Mouse (Mus musculus): ENCODE measurements around the gene Gm20431.

DNA sequence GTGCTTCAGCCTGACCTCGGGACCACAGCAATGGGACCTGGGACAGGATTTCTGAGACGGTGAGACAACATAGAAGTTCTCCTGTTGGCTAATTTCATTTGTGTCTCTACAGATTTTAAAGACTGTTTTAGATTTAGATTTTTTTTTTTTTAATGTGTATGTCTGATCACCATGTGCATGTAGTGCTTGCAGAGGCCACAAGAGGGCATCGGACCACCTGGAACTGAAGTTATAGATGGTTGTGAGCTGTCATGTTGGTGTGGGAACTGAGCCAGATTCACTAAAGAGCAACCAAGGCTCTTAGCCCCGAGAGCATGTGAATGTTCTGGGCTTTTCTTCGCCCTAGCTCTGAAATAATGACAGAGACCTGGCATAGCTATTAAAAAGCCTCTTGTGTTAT lies 19.4 kb upstream of the Gm20431 start:
- TF ChIP-seq POLR2A (IDR thresholded peaks at IDR 0.05; ENCODE audit: low read depth, low read length) (no peak), CTCF (IDR thresholded peaks at IDR 0.05; ENCODE audit: extremely low read depth, insufficient read length, insufficient replicate concordance, low read depth, low read length) (peak; percentile 54; the same call in 1 of the 2 replicates)

Measured in small intestine, adult 2 months (tissue).